In genomic region chr12:106722761-106723160, GRCm38 (mm10) we compare ENCODE assay signal across 26 mouse cellular contexts.
DNase-seq lines count a peak whose midpoint lies in the region; ATAC-seq and TF ChIP-seq lines count a peak whose summit lies in the region.
"Had no signal": no experiment of that assay in that cellular context is flagged by ENCODE, and none has a peak within 500 bp of the region (broad histone marks: within the 10 kb centered on the region; RNA-seq: fewer than 3 reads in every experiment).

No protein-coding gene starts in this region.

- no peaks in the 10 kb centered on the region for H3K36me3 ChIP-seq in kidney, embryonic 14.5 days (ENCODE audit: control insufficient read depth, insufficient read depth, low read length)
- H3K36me3 ChIP-seq in kidney, embryonic 15.5 days = no peaks in the 10 kb centered on the region
- H3K36me3 ChIP-seq in limb, embryonic 14.5 days (ENCODE audit: control insufficient read depth, insufficient read depth, low read length) = no peaks in the 10 kb centered on the region
- H3K36me3 ChIP-seq: forebrain, embryonic 10.5 days; heart, embryonic 10.5 days; heart, embryonic 13.5 days; hindbrain, embryonic 13.5 days; intestine, embryonic 15.5 days had no signal

- TF ChIP-seq POLR2A in limb, embryonic 14.5 days (IDR thresholded peaks at IDR 0.05; ENCODE audit: borderline replicate concordance, extremely low read depth, insufficient read depth, insufficient read length) = no peak

- peak; percentile 31 for DNase-seq in embryo, embryonic 10 days (ENCODE audit: low spot score)
- DNase-seq in embryo, embryonic 9.5 days (ENCODE audit: extremely low spot score) = no peak
- DNase-seq in forelimb bud, embryonic 11.5 days (ENCODE audit: low read depth, low spot score) = peak; percentile 48
- DNase-seq in limb, embryonic 14.5 days (ENCODE audit: low spot score) = peak; percentile 34
- DNase-seq in right cerebral cortex, postnatal 4 days = no peak
- no peak for DNase-seq in layer of hippocampus, adult 8-10 months (ENCODE audit: low spot score in 2 of 2)
- DNase-seq: adrenal gland, adult 8-10 months; adrenal gland, postnatal 25 days; cerebellum, adult 11-12 months; cerebellum, adult 8-10 months; cerebellum, postnatal 14 days; forebrain, postnatal 0 days; gastrocnemius, postnatal 25 days; heart, adult 2 months; heart, postnatal 14 days; heart, postnatal 4 days had no signal

- H3K4me2 ChIP-seq in kidney, embryonic 14.5 days (replicated peaks; ENCODE audit: low read depth, low read length) = no peak overlapping the region
- no peak overlapping the region for H3K4me2 ChIP-seq in kidney, embryonic 15.5 days
- no peak overlapping the region for H3K4me2 ChIP-seq in limb, embryonic 14.5 days (replicated peaks; ENCODE audit: low read depth, low read length, severe bottlenecking)
- H3K4me2 ChIP-seq: forebrain, embryonic 13.5 days; heart, embryonic 13.5 days; hindbrain, embryonic 13.5 days; intestine, embryonic 15.5 days had no signal

- 0 out of 2 replicates have a peak, but pooled peaks have one; percentile 40 for ATAC-seq in kidney, embryonic 14.5 days (ENCODE audit: low FRiP score, low TSS enrichment)
- ATAC-seq in kidney, embryonic 15.5 days (replicated peaks; ENCODE audit: low FRiP score) = no peak
- no peak for ATAC-seq in limb, embryonic 14.5 days (ENCODE audit: low FRiP score, low read depth)
- ATAC-seq: activated CD4-positive, CD25-positive, alpha-beta regulatory T cell, adult 4 months; forebrain, embryonic 13.5 days; forebrain, postnatal 0 days; hindbrain, embryonic 16.5 days; intestine, embryonic 15.5 days had no signal

- H3K27ac ChIP-seq in kidney, embryonic 14.5 days (ENCODE audit: low read depth, low read length) = no peak overlapping the region
- no peak overlapping the region for H3K27ac ChIP-seq in kidney, embryonic 15.5 days
- H3K27ac ChIP-seq in limb, embryonic 14.5 days (replicated peaks; ENCODE audit: low read depth, low read length) = no peak overlapping the region
- H3K27ac ChIP-seq: forebrain, embryonic 10.5 days; forebrain, embryonic 13.5 days; heart, adult 2 months; heart, embryonic 10.5 days; heart, embryonic 13.5 days; hindbrain, embryonic 13.5 days; intestine, embryonic 15.5 days had no signal

- 38% methylated on average over 4 of the region's 4 CpGs for WGBS in kidney, embryonic 14.5 days
- 30% methylated on average over 4 of the region's 4 CpGs for WGBS in kidney, embryonic 15.5 days
- 23% methylated on average over 4 of the region's 4 CpGs for WGBS in limb, embryonic 14.5 days

- no peak overlapping the region for H3K9ac ChIP-seq in kidney, embryonic 14.5 days (ENCODE audit: low read depth, low read length)
- H3K9ac ChIP-seq in kidney, embryonic 15.5 days = no peak overlapping the region
- H3K9ac ChIP-seq in limb, embryonic 14.5 days (ENCODE audit: low read depth, low read length, severe bottlenecking) = no peak overlapping the region
- H3K9ac ChIP-seq: forebrain, embryonic 13.5 days; forebrain, postnatal 0 days; heart, embryonic 13.5 days; hindbrain, embryonic 13.5 days; intestine, embryonic 15.5 days had no signal

- H3K4me3 ChIP-seq in kidney, embryonic 14.5 days (ENCODE audit: low read length) = no peak overlapping the region
- no peak overlapping the region for H3K4me3 ChIP-seq in kidney, embryonic 15.5 days (replicated peaks)
- H3K4me3 ChIP-seq in limb, embryonic 14.5 days (replicated peaks; ENCODE audit: low read length) = no peak overlapping the region
- H3K4me3 ChIP-seq: forebrain, embryonic 10.5 days; forebrain, embryonic 13.5 days; heart, adult 2 months; heart, embryonic 10.5 days; heart, embryonic 13.5 days; hindbrain, embryonic 13.5 days; intestine, embryonic 15.5 days had no signal

- no peaks in the 10 kb centered on the region for H3K27me3 ChIP-seq in kidney, embryonic 14.5 days (ENCODE audit: control insufficient read depth, insufficient read depth, low read length)
- no peaks in the 10 kb centered on the region for H3K27me3 ChIP-seq in kidney, embryonic 15.5 days
- H3K27me3 ChIP-seq in limb, embryonic 14.5 days (ENCODE audit: control insufficient read depth, insufficient read depth, low read length) = no peaks in the 10 kb centered on the region
- H3K27me3 ChIP-seq: forebrain, embryonic 13.5 days; heart, embryonic 13.5 days; hindbrain, embryonic 13.5 days; intestine, embryonic 15.5 days had no signal

- H3K4me1 ChIP-seq in kidney, embryonic 14.5 days (ENCODE audit: control insufficient read depth, insufficient read depth, low read length) = no peaks in the 10 kb centered on the region
- H3K4me1 ChIP-seq in kidney, embryonic 15.5 days = peaks cover 12% of the 10 kb centered on the region; the same call in 1 of the 2 replicates
- H3K4me1 ChIP-seq in limb, embryonic 14.5 days (ENCODE audit: control insufficient read depth, insufficient read depth, low read length) = 0 out of 2 replicates have a peak, but pooled peaks cover 2% of the 10 kb centered on the region
- H3K4me1 ChIP-seq: forebrain, embryonic 13.5 days; heart, embryonic 10.5 days; heart, embryonic 13.5 days; hindbrain, embryonic 13.5 days; intestine, embryonic 15.5 days had no signal

- no peaks in the 10 kb centered on the region for H3K9me3 ChIP-seq in kidney, embryonic 14.5 days (ENCODE audit: control insufficient read depth, low read length)
- no peaks in the 10 kb centered on the region for H3K9me3 ChIP-seq in kidney, embryonic 15.5 days (replicated peaks)
- no peaks in the 10 kb centered on the region for H3K9me3 ChIP-seq in limb, embryonic 14.5 days (ENCODE audit: control insufficient read depth, low read length)
- H3K9me3 ChIP-seq: forebrain, embryonic 10.5 days; forebrain, embryonic 13.5 days; heart, embryonic 10.5 days; heart, embryonic 13.5 days; hindbrain, embryonic 13.5 days; intestine, embryonic 15.5 days had no signal

Comparison
In these comparisons a context has a peak if more than half of its experiments do, and no peak if none do; other contexts are left out.
1. DNase-seq: peak in embryo, embryonic 10 days (single experiment), forelimb bud, embryonic 11.5 days (single experiment) and limb, embryonic 14.5 days (single experiment); none in embryo, embryonic 9.5 days (single experiment), right cerebral cortex, postnatal 4 days (single experiment) and layer of hippocampus, adult 8-10 months (0 of 2).